Mouse (Mus musculus) kidney, embryonic 16.5 days (tissue): ENCODE results near the gene Commd4. TPM values are rescaled to one million over a fixed set of nuclear protein-coding genes. Genes with fewer than 3 reads are reported as not detected.

Source experiments
- ATAC-seq: fragments of 200-750 bp; cut with Nextera tagmentation; 2 replicates; pipeline ENCODE4 v1.8.0; 2017; ENCODE audit warnings: moderate TSS enrichment; ENCODE audit not compliant: low FRiP score, low TSS enrichment
- H3K27ac ChIP-seq: fragments of 300-500 bp; sonication (generic); 2 replicates; pipeline ENCODE4 v1.5.1; 2014; ENCODE audit warnings: low read length
- H3K27me3 ChIP-seq: fragments of 300-500 bp; sonication (generic); 2 replicates; pipeline ENCODE4 v1.6.1; 2014; ENCODE audit warnings: low read length, control low read depth, mixed read lengths; ENCODE audit not compliant: insufficient read depth
- H3K36me3 ChIP-seq: fragments of 300-500 bp; sonication (generic); 2 replicates; pipeline ENCODE4 v1.6.1; 2014; ENCODE audit warnings: low read length, control low read depth, mixed read lengths; ENCODE audit not compliant: insufficient read depth
- H3K4me1 ChIP-seq: fragments of 300-500 bp; sonication (generic); 2 replicates; pipeline ENCODE4 v1.6.1; 2014; ENCODE audit warnings: low read length, control low read depth, mixed read lengths; ENCODE audit not compliant: insufficient read depth
- H3K4me2 ChIP-seq: fragments of 300-500 bp; sonication (generic); replicated peaks from 2 replicates; pipeline ENCODE4 v1.6.1; 2014; ENCODE audit warnings: low read depth, low read length
- H3K4me3 ChIP-seq: fragments of 300-500 bp; sonication (generic); 2 replicates; pipeline ENCODE4 v1.5.1; 2014; ENCODE audit warnings: mild to moderate bottlenecking, low read length
- H3K9ac ChIP-seq: fragments of 300-500 bp; sonication (generic); replicated peaks from 2 replicates; pipeline ENCODE4 v1.6.1; 2014; ENCODE audit warnings: low read length
- H3K9me3 ChIP-seq: fragments of 300-500 bp; sonication (generic); 2 replicates; pipeline ENCODE4 v1.6.1; 2016; ENCODE audit warnings: low read length, control low read depth
- WGBS: fragments of 180-500 bp; shearing (Covaris S2); extraction: QIAGEN DNeasy Blood & Tissue Kit; methylation state at CpG from one replicate; pipeline ENCODE4 v1.1.7; 2014; 5-methylcytosine and 5-hydroxymethylcytosine counted together
- polyA plus RNA-seq: library from polyadenylated mRNA; unstranded; fragments of >200 nt; fragmentation: Nextera tagmentation; extraction: Ambion mirVana; gene quantifications from 2 replicates; pipeline ENCODE4 v1.2.1, GENCODE M21; 2015

Commd4 gene
- polyA plus RNA-seq, 1 experiment from 2014 or later: 130 TPM

DNA sequence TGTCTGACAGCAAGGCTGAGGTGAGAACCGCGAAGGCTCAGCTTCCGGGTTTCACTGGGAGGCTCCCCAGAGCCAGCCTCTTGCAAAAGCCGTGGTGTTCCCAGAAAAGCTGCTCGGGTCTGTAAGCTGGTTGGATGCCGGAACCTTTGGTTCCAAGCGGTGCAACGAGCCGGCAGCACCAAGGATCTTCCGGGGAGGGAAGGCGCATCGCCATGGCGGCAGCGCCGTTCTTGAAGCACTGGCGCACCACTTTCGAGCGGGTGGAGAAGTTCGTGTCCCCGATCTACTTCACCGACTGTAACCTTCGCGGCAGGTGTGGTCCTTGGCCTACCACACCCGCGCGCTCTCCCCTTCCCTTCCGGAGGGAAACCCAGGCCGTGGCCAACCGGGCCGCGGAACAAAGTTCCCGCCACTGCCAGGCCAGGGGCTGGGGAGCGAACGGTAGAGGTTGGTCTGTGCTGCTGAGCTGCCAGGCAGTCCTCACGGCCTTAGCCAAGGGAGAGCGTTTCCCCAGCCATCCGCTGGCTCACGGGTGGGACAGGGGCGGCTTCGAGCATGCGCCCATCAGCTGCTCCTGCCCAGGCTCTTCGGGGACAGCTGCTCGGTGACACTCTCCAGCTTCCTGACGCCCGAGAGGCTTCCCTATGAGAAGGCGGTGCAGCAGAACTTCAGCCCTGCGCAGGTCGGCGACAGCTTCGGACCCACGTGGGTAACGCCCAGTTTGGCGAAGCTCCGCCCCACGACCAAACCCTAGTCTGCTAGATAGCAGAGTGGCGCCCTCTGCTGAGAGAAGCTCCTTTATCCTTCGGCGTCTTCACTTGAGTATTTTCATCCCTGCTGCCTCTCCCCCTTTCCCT is 27.3 kb downstream of the Commd4 start, which contains the start of gene Man2c1:
Gene Man2c1, plus strand, starts transcription at position 114 of the 857 bp plus-strand sequence.
- under 1% methylated on average over 53 of the region's 58 CpGs for WGBS
- Histone ChIP-seq H3K27ac (peak within 1 kb of the TSS; percentile 96), H3K4me2 (peak within 1 kb of the TSS; percentile 74)

DNA sequence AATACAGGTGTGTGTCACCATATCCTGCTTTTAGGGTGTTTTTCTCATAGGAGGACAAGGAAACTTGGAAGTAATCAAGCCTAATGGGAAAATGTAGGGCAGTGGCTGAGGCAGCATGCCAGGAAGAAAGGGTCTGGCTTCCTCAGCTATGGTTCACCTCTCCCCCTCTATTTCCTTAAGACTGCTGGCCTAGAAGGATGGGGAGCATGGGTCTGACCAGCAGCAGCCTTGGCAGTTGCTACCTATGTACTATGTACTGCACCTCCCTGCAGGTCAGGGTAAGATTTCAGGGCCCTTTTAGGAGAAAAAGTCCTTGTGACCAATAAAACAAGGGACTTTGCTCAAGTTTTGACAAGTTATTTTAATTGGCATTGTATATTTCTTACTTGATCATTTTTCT is 28.5 kb downstream of the Commd4 start:
- H3K27me3 ChIP-seq: no peaks in the 10 kb centered on the region
- no peak overlapping the region for H3K27ac ChIP-seq
- H3K4me2 ChIP-seq: peak overlapping the region; percentile 74
- peaks cover 12% of the 10 kb centered on the region for H3K4me1 ChIP-seq
- peak overlapping the region; percentile 78; the same call in 1 of the 2 replicates for H3K4me3 ChIP-seq
- H3K9me3 ChIP-seq: no peaks in the 10 kb centered on the region
- H3K9ac ChIP-seq: no peak overlapping the region; the same call in 1 of the 2 replicates
- ATAC-seq: no peak
- peaks cover 30% of the 10 kb centered on the region for H3K36me3 ChIP-seq

More for the DNA sequence above, 27.3 kb downstream of the Commd4 start, which contains the start of gene Man2c1:
- Histone ChIP-seq H3K4me1 (peaks cover 12% of the 10 kb centered on the region), H3K36me3 (peaks cover 28% of the 10 kb centered on the region), H3K4me3 (peak within 1 kb of the TSS; percentile 78), H3K9ac (peak within 1 kb of the TSS; percentile 84), H3K9me3 (no peaks in the 10 kb centered on the region), H3K27me3 (no peaks in the 10 kb centered on the region)
- peak; percentile 94 for ATAC-seq

DNA sequence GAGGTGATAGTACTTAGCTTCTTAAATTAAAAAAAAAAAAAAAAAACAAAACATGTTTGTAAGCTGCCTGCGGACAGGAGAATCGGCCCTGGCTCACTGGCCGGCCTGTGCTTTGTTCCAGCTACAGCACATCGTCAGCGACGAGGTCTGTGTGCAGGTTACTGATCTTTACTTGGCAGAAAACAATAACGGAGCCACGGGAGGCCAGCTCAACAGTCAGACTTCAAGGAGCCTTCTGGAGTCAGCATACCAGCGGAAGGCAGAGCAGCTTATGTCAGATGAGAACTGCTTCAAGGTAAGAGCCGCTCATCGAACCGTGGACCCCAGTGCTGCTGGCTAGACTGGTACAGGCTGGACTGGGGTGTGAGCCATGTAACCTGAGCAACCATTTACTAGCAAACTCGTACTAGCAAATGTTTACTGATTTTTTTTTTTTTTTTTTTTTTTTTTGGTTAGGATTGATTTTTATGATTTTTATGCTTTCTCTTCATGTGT is 40.8 kb downstream of the Commd4 start:
- ATAC-seq: no peak
- Histone ChIP-seq H3K27me3 (no peaks in the 10 kb centered on the region), H3K9me3 (no peaks in the 10 kb centered on the region)

More for the DNA sequence above, 40.8 kb downstream of the Commd4 start:
- Histone ChIP-seq H3K36me3 (peaks cover 64% of the 10 kb centered on the region), H3K27ac (no peak overlapping the region), H3K9ac (no peak overlapping the region), H3K4me3 (no peak overlapping the region), H3K4me1 (no peaks in the 10 kb centered on the region), H3K4me2 (no peak overlapping the region)
- WGBS: 91% methylated on average over 13 of the region's 13 CpGs

Other genes starting within 250 kb of the Commd4 start
- 11.9 and 12.3 TPM in 2 replicates for gene Snx33, start 230.0 kb downstream of the Commd4 start, polyA plus RNA-seq
- 89.7 and 92.6 TPM in 2 replicates for gene Imp3, start 220.9 kb downstream of the Commd4 start, polyA plus RNA-seq
- 27.2 and 29.4 TPM in 2 replicates for gene Snupn, start 207.5 kb downstream of the Commd4 start, polyA plus RNA-seq
- gene Ptpn9, start 163.4 kb downstream of the Commd4 start, polyA plus RNA-seq: 23.6 TPM in 2 replicates
- 36.7 and 42.3 TPM in 2 replicates for gene Sin3a, start 86.3 kb downstream of the Commd4 start, polyA plus RNA-seq
- 79.0 and 95.6 TPM in 2 replicates for gene Man2c1, start 27.6 kb downstream of the Commd4 start, polyA plus RNA-seq
- gene Neil1, start 10.0 kb downstream of the Commd4 start, polyA plus RNA-seq: 8.8 and 9.3 TPM in 2 replicates
- gene Trcg1, start 78.2 kb upstream of the Commd4 start, polyA plus RNA-seq: not detected in 2 replicates
- 23.0 and 26.3 TPM in 2 replicates for gene 1700017B05Rik, start 104.3 kb upstream of the Commd4 start, polyA plus RNA-seq